Mouse (Mus musculus): Measurements from ENCODE around the gene Pacs2.

The Pacs2 gene

DNA sequence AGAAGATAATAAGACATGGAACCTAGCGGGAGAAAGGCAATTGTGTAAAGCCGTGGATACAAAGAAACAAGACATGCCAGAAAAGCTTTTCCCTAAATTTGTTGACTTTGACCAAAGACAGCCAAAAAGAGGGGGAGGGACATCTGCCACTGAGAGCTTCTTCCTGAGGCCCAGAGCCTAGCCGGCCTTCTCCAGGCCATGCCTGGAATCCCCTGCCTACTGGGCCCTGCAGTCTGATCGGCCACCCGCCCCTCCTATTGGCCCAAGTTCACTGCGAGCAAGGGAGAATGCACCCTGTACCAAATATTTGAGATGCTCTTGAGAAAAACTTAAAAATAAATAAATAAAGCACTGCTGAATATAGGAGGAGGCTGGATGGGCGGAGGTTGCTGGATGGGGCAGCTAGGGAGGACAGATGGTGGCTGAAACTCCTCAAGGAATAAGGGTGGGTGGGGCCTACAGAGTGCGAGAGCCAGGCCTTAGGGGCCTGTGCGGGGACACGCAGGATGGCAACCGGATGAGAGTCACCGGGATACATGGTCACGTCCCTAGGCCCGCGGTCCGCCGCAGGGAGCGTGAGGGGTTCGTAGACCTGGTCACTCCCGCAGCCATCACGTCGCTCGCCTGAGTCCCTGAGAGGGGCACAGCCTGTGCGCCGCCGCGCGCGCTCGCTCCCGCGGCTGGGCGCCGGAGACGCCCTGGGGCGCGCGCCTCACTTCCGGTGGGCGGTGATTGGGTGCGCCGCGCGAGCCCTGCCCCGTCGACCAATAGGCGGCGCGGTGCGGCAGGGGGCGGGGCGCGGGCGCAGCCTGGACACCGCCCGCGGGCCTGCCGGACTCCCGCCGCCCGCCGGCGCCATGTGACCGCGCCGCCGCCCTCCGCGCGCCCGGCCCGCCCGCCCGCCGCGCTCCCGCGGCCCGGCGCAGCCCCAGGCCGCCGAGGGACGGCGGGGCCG, at the start of gene Pacs2:
TSS of gene Pacs2 (plus strand) at position 905 of the 955 bp plus-strand sequence.
- DNase-seq (ENCODE audit: low spot score): peak; percentile 89

DNA sequence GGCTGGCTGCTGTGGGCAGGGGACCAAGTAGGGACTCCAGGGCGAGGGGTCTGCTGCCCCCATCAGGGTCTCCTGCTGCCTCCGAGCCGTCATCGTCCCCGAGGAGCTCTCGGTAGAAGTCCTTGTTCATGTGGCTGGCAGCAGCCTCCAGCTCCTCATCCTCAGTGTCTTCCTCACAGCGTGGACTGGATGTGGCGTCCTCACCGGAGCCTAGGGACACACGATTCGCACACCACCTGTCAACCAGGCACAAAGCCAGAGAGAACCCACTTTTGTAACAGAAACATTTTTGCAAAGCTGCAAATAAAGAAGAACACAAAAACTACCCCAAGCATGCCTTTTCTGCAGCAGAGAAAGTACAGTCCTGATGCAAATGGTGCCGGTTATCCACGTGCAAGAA, 48.5 kb upstream of the Pacs2 start:
- DNase-seq (ENCODE audit: low spot score): no peak

DNA sequence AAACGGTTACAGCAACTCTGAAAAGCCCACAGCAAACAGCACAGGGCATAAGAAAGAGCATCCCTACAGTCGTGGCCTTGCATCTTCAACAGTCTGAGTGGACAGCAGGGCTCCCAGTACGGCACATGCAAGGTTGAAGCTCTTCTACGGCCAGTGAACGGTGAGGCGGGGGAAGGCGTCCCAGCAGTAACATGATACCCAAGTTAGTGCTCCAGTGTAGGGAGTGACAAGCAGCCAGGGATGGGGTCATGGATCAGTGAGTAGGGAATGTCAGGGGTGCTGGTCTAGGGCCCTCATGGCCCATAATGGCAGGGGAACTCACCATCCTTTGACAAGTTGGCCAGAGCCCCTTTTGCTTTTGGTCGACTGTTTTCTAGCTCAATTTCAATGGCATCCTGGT, 45.4 kb upstream of the Pacs2 start:
- DNase-seq (ENCODE audit: low spot score): no peak

DNA sequence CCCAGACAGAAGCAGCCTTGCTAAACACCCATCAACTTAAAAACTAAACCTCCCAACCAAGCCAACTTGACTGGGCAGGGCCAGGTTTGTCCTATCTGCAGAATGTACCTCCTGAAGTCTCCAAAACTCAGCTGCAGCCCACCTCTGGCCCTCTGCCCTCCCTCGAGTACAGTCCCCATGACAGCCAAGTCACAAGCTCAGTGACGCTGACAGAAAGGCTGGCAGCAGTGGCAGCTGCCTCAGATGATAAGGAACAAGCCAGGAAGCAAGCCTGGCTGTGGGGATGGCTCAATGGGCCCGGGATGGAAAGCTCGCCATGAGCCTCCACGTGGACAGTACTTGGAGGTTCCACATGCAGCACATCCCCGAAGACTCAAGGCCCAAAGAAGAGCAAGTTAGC, 44.7 kb upstream of the Pacs2 start:
- DNase-seq (ENCODE audit: low spot score): no peak

DNA sequence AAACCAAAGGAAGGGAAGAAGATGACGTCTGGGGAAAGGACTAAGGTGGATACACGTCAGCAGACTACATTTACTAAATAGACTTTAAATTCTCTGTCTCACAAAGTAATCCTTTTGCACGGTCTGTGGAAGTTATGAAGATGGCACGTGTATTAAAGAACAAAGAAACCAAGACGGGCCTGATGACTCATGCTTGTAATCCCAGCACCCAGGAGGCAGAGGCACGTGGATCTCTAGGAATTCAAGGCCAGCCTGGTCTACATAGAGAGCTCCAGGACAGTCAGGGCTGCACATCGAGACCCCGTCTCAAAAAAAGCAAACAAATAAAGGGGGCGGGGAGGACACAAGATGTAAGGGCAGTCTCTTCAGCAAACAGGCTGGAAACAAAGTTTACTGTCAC, 39.6 kb upstream of the Pacs2 start:
- DNase-seq (ENCODE audit: low spot score): no peak

DNA sequence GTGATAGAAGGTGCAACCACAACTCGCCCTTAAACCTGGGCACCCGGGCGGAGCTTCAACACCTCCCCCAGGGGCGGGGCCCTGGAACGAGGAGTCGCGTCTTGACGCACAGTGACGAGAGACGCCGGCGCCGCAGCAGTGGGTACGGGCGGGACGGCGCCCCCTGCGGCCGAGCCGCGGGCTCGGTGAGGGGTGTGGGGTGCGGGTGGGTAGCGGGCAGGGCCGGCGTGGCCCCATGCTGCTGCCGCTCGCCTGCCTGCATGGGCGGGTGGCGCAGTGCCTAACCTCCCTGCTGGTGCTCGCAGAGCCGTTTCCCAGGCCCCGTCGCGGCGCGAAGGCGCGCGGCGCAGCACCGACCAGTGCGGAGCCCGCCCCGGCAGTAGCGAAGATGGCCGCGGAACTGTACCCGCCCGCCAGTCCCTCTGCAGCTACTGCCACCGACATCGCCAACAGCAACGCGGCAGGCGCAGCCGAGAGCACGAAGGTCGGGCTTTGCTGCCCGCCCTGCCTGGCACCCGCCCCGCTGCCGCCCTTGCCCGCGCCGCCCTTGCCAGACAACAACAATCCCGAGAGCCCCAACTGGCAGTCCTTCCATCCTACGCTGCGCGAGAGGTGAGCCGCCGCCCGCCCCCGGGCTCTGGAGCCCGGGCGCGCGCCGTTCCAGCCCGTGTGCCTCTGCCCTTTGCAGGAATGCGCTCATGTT, 37.8 kb upstream of the Pacs2 start, which contains the start of gene Btbd6:
TSS of gene Btbd6 (plus strand) at position 112 of the 703 bp plus-strand sequence.
- DNase-seq (ENCODE audit: low spot score): no peak

DNA sequence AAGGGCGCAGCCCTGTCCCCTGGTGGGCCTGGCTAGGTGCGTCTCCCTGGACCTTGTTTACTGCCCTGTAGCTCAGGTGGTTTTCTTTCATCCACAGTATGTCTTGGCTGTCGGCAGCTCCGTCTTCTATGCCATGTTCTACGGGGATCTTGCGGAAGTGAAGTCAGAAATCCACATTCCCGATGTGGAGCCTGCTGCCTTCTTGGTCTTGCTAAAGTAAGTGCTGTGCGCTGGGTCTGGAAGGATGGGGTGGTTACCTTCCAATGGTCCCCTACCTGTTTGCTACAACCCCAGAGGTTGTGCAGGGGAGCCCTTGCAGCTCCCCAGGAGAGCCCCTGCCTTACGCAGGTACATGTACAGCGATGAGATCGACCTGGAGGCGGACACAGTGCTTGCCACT, 37.2 kb upstream of the Pacs2 start:
- no peak for DNase-seq (ENCODE audit: low spot score)

DNA sequence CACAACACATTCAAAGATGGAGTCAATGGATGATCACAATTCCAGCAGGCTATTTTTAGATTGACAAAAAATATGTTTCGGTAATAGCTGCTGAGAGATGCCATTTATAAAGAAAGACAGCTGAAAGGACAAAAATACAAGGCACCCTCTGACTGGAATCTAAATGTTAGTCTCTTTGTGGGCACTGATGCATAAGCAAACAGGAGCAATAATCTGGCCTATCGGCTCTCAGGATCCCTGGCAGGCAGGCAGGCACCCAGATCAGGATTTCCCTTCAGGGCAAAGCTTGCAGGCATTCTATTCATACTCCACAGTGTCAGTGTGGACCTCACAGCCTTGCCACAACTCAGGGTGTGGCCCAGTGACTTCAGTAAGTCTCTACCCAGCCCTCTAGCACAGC, 32.3 kb upstream of the Pacs2 start:
- no peak for DNase-seq (ENCODE audit: low spot score)

DNA sequence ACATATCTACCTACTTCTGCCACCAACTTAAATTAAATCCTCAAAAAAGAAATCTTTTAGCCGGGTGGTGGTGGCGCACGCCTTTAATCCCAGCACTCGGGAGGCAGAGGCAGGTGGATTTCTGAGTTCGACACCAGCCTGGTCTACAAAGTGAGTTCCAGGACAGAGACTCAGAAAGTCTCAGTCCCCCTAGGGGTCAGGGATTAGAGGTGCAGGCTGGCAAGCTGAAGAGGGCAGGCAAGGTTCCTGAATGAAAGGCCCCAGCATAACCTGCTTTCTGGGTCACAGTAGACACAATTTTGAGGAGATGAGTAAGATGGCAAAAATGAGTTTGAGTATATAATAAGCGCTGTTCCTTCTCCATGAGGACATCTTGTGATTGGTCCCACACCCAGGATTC, 29.0 kb upstream of the Pacs2 start:
- no peak for DNase-seq (ENCODE audit: low spot score)

DNA sequence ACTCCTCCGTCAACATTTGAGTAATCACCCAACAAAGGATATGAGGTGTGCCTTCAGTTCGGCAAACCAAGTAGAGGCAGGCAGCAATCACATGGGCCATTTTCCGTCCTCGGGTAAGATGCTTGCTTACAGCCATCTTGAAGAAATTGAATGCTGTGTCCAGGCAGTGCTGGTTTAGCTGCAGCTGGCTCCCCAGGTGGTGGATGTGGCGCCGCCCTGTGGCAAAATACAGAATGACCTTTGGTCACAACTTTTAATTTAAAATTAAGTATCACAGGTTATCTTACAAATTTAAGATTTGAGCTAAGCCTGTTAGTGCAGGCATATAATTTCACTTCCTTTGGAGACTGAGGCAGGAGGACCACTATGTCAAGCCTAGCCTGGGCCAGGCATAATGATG, 26.4 kb upstream of the Pacs2 start:
- no peak for DNase-seq (ENCODE audit: low spot score)

DNA sequence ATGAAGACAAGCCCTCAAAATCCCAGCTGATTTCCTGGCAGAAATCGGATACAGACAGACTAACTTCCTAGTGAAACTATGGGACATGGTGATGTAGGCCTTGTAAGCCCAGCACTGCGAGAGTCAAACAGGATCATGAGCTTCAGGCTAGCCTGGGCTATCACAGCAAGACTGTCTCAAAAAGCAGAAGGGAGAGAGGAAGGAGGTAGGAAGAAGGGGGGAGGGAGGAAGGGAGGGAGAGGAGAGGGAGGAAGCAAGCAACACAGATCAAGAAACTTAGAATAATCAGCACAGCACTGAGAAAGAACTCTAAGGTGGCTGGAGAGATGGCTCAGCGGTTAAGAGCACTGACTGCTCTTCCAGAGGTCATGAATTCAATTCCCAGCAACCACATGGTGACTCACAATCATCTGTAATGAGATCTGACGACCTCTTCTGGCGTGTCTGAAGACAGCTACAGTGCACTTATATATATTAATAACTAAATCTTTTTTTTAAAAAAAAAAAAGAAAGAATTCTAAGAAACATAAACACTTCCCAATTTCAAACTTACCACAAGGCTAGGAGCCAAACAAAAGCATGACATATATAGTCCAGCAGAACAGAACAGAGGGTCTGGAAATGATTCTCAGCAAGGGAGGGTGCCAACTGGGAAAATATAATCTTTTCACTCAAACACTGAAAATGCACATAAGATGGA, 23.5 kb upstream of the Pacs2 start:
- DNase-seq (ENCODE audit: low spot score): no peak

DNA sequence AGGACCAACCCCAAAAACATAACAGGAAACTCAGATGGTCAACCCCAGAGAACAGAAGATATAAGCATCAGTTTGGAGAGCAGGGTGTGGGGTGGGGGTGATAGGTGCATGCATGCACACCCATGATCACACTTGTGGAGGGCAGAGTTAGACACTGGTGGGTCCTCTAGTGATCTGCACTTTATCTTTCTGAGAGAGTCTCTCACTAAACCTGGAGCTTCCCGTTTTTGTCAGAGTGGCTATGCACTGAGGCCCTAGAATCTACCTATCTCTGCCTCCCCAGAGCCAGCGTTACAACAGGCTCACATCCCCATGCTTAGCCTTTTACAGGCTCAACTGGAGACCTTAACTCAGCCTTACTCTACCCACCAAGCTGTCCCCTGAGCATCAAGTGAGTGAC, 22.9 kb upstream of the Pacs2 start:
- DNase-seq (ENCODE audit: low spot score): no peak

DNA sequence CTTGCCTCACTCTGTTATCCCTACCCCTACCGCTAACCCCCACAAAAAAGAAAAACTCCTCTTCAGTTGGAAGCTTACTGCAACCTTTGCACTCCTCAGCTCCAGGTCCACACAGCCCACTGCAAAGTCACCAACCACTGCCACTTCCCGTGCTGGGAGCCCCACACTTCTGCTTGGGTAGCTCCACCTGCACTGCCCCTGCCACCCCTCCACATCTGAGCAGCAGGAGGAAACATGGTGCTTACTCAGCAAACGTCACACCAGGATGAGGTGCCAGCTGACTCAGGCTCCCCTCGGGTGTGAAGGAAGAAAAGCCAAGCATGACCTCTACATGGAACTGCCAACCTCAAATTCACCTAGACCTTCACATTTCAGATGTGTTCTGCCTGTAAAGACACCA, 20.2 kb upstream of the Pacs2 start:
- DNase-seq (ENCODE audit: low spot score): no peak

DNA sequence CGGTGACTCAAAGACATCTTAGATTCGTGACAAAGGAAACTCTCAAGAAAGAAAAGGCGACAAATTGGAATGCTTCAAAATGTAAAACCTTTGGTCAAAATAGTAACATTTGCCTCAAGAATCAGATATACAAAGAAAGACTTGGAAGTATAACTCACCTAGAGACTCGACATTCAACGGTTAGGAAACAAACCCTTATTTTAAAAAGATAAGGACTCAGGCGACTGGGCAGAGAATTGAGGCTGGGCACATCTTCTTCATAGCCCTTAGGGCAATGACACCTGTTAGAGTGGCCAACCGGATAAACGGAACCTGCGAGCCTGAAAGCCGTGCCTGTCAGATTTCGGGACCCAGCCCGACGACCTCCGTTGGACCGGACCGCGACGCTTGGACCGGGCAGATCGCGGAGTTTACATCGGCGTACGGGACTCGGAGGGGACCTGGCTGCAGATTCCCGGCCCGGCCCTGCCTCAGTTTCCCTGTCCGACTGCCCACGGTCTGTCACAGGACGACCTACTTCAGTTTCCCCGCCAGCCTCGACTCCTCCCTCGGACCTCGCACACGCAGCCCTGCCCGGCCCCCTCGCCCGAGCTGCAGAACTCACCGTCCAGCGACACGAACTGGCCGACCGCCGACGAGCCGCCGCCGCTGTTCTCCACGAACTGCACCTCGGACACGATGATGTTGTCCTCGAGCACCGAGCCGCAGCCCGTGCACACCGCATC, 14.6 kb upstream of the Pacs2 start:
- no peak for DNase-seq (ENCODE audit: low spot score)

DNA sequence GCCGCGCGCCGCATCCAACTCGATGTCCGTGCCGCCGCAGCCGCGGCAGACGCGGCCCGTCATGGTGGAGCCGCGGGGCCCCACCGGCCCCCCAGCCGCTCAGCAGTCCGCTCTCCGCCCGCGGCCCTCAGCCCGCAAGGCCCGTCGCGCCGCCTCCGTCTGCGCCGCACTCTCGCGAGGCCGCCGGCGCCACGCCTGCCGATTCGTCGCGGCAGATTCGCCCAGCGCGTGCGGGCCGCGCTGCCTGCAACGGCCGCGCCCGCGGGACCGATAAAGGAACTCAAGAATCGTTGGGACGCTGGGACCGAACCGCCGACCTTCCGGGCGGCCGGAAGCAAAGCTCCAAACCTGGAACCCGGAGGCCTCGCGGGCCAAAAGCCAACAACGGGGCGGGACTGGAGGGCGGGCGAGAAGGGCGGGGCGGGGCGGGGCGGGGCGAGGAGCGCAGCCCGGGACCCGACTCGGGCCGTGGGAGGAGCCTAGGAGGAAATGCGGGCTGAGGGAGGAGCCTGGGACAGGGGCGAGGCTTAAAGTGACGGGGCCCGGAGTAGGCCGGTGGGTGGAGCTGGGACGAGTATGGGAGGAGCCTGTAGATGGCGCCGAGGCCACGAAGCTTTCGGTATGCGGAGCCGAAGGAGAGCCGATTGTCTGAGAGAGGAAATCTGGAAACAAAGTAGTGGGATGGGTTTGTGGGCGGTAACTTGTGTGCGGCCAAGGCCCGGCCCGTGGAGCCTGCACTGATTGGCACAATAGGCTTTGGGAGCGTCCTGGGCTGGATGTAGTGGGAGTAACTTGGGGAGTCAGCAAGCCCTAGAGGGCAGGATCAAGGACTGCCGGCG, 13.8 kb upstream of the Pacs2 start, which contains the start of gene Brf1:
TSS of gene Brf1 (minus strand) at position 411 of the 839 bp plus-strand sequence.
- peak; percentile 95 for DNase-seq (ENCODE audit: low spot score)

DNA sequence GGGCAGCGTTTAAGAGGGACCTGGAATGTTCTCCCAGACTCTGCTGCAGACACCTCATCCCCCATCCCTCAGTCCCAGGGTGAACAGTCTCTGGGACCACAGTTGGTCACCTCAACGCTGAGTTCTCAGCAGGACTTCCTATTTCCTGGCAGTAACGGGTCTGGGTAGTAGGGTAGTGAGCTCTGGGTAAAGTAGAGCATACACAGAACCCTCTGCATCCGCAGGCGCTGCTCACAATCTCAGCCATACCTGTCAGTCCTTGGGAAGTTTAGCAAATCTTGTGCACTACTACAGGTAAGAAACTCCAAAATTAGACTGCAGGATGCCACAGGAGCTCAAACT, 13.2 kb upstream of the Pacs2 start:
- DNase-seq (ENCODE audit: low spot score): no peak

DNA sequence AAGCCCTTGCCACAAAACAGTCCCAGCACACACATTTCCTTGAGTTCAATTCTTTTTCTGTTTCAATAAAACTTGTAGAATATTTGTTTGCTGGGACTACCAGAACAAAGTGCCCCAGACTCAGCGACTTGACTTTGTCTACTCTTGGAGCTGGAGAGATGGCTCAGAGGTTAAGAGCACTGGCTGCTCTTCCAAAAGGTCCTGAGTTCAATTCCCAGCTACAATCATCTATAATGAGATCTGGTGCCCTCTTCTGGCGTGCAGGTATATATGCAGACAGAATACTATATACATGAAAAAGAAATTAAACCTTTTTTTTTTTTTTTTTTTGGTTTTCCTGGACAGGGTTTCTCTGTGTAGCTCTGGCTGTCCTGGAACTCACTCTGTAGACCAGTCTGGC, 11.6 kb upstream of the Pacs2 start:
- no peak for DNase-seq (ENCODE audit: low spot score)

DNA sequence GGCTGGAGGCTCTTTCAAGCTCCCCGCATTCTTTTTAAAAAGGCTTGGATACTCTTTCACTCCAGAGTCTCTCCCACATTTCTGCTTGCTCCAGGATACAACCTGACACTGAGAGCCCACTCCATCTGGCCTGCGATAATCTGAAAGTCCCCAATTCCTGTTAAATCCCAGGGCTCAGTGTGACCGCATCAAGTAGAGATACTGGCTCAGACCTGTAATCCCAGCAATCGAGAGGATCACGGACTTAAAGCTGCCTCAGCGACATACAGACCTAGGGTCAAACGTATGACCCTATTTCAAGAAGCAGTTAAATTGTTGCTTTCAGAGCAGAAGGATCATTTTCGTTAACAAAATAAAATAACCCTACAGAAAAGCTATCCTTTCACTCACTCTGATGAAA, 10.3 kb upstream of the Pacs2 start:
- DNase-seq (ENCODE audit: low spot score): no peak

DNA sequence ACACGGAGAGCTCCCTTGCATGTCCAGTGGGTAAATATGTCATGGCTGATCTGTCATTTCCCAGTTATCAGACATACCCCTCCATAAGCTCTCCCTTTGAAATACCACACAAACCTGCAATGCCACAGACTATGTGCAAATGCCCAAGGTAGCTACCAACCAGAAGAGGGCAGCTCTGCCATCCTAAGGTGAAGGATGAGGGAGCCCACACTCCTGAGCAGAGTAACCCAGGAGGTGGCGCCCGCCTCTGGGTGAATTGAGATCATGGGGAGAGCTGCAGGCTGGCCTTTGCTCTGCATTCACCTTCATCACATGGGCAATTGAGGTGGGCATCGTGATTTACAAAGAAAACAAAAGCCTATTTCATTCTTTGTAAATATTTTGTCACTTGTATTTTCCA, 9.3 kb upstream of the Pacs2 start:
- DNase-seq (ENCODE audit: low spot score): peak; percentile 65

DNA sequence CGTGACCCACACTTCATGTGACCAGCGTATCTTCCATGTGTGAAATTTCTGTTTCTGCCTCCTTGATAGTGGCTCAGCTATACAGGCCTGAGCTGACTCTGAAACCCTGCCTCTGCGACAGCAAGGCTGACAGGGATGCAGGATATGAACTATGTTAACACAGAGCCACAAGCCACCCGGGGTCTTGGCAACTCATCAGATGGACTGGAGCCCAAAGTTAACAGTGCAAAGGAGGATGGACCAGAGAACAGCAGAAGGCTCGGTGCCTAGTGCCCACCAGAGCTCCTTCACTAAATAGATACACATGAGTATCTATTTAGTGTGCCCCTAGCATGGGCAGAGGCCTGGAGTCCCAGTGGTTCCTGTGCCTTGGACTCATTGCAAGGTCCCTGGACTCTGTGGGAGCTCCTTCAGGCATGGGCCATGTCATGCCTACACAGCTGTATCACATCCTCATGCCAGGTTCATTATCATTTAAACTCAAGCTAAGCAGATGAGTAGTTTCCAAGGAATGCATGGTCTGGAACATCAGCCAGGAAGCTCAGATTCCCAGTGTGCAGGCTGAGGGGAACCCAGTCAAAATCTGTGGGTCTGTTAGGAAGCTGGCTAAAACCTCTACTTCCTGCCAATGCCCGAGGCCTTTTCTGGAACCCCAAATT, 2.5 kb upstream of the Pacs2 start:
- no peak for DNase-seq (ENCODE audit: low spot score)

DNA sequence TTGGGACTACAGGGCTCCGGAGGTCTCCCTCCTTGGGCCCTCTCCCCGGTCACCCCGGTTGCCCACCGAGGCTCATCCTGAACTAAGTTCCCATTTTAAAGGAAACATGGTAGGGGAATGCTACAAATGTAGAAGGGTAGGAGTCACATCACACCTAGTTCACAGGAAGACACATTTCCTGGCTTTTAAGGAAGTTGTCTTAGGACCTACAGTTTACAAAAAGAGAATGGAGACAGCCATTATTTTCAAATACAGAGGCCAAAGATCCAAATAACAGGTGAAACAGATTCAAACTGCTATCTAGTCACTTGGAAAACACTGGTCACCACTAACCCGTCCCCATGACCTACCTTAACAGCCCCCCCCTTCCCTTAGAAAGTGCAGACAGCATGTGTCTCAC, 1.9 kb upstream of the Pacs2 start:
- no peak for DNase-seq (ENCODE audit: low spot score)
